Mouse (Mus musculus): ENCODE measurements at regions not wholly inside any gene's neighbourhood (a gene's known extent, or its start where the extent isn't known, plus 50 kb on each side); places are given as distances from the start of the nearest gene placed in this dataset.

DNA sequence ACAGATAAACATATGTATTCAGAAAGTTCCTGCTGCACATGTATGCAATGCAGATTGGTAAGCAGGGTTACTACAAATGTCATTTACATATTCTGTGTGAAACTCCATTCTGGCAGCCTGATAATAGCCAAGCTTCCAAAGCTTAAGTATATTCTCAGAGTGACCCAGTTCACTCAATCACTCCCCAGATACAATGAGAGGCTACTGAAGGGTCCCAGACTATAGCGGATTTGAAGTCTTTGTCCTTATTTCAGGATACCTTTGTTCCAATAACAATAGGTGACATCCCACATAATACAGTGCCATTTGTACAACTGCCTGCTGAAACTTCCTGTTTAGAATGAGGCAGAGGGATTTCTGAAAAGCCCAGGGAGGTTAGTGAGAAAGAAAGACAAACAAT is 132.5 kb upstream of the Klf6 start:
- TF ChIP-seq ELF1 (IDR thresholded peaks at IDR 0.05; ENCODE audit: low read depth, low read length), result no peak
- no peak for TF ChIP-seq CTCF (IDR thresholded peaks at IDR 0.05 in 2 of 3, conservative IDR thresholded peaks at IDR 0.05 in 1 of 3; ENCODE audit: control insufficient read depth in 1 of 3, insufficient read depth in 1 of 3, low read depth in 2 of 3, low read length in 3 of 3, poor library complexity in 1 of 3, severe bottlenecking in 1 of 3)
- TF ChIP-seq POLR2A (IDR thresholded peaks at IDR 0.05; ENCODE audit: control insufficient read depth in 1 of 2, insufficient read depth in 1 of 2, low read depth in 1 of 2, low read length in 2 of 2, poor library complexity in 1 of 2), result no peak
- TF ChIP-seq ETS1 (IDR thresholded peaks at IDR 0.05; ENCODE audit: low read depth, low read length), result no peak
- no peak for TF ChIP-seq MAX (IDR thresholded peaks at IDR 0.05; ENCODE audit: low read length)
- TF ChIP-seq EP300 (IDR thresholded peaks at IDR 0.05; ENCODE audit: low read depth in 1 of 2, low read length in 2 of 2), result no peak
- no peak for TF ChIP-seq USF2 (IDR thresholded peaks at IDR 0.05; ENCODE audit: borderline replicate concordance in 1 of 2, insufficient read depth in 1 of 2, low read depth in 1 of 2, low read length in 2 of 2)
- TF ChIP-seq JUND (IDR thresholded peaks at IDR 0.05; ENCODE audit: low read depth, low read length), result no peak
- no peak for TF ChIP-seq GATA1 (IDR thresholded peaks at IDR 0.05; ENCODE audit: low read depth, low read length)
- TF ChIP-seq E2F4 (IDR thresholded peaks at IDR 0.05; ENCODE audit: borderline replicate concordance, low read depth, low read length), result no peak
- no peak for TF ChIP-seq TBP (IDR thresholded peaks at IDR 0.05; ENCODE audit: low read depth, low read length)
- TF ChIP-seq RAD21 (IDR thresholded peaks at IDR 0.05; ENCODE audit: low read depth, low read length), result no peak
- TF ChIP-seq MYC (IDR thresholded peaks at IDR 0.05; ENCODE audit: low read depth, low read length), result no peak
- no peak for TF ChIP-seq MAZ (IDR thresholded peaks at IDR 0.05; ENCODE audit: low read depth, low read length)

Data from MEL (cell line).